Mouse (Mus musculus) testis, adult 2 months (tissue): ENCODE results near the gene Smco1. TPM values are rescaled to one million over a fixed set of nuclear protein-coding genes. Genes with fewer than 3 reads are reported as not detected.

Experiments
- H3K27ac ChIP-seq: fragments of 200-500 bp; 2 replicates; pipeline ENCODE4 v1.5.1; 2012; ENCODE audit warnings: low read depth, low read length; ENCODE audit not compliant: control insufficient read depth, insufficient read depth
- H3K27me3 ChIP-seq: fragments of 200-500 bp; 2 replicates; pipeline ENCODE4 v1.6.1; 2012; ENCODE audit warnings: mild to moderate bottlenecking, low read length, moderate library complexity; ENCODE audit not compliant: control insufficient read depth, insufficient read depth
- H3K36me3 ChIP-seq: fragments of 200-500 bp; 2 replicates; pipeline ENCODE4 v1.6.1; 2012; ENCODE audit warnings: mild to moderate bottlenecking, low read length; ENCODE audit not compliant: control insufficient read depth, insufficient read depth
- H3K4me1 ChIP-seq: fragments of 200-500 bp; 2 replicates; pipeline ENCODE4 v1.6.1; 2012; ENCODE audit warnings: low read length; ENCODE audit not compliant: control insufficient read depth, insufficient read depth
- H3K4me3 ChIP-seq: fragments of 200-500 bp; 2 replicates; pipeline ENCODE4 v1.5.1; 2012; ENCODE audit warnings: low read depth, mild to moderate bottlenecking, low read length, moderate library complexity, mixed read lengths; ENCODE audit not compliant: control insufficient read depth
- CTCF ChIP-seq: fragments of 200-500 bp; IDR thresholded peaks from 2 replicates; pipeline ENCODE4 v1.5.1; 2012; ENCODE audit warnings: low read depth, mild to moderate bottlenecking, inconsistent platforms, low read length, moderate library complexity; ENCODE audit not compliant: control insufficient read depth, insufficient read depth, insufficient replicate concordance
- POLR2A ChIP-seq: fragments of 200-500 bp; IDR thresholded peaks from 2 replicates; pipeline ENCODE4 v1.6.1; 2012; ENCODE audit warnings: low read depth, mild to moderate bottlenecking, inconsistent platforms, low read length, moderate library complexity; ENCODE audit not compliant: control insufficient read depth
- polyA plus RNA-seq: library from polyadenylated mRNA; depleted of rRNA; stranded (reverse); fragments of >200 nt; gene quantifications from 2 replicates; pipeline ENCODE4 v1.2.3, GENCODE M21; 2012; rRNA removed

Gene Smco1
- polyA plus RNA-seq, 1 experiment, result 0.21 TPM

- TF ChIP-seq CTCF, result no peak
- TF ChIP-seq POLR2A, result no peak
- H3K4me3 ChIP-seq, result no peak overlapping the region
- H3K27me3 ChIP-seq, result no peaks in the 10 kb centered on the region
- no peaks in the 10 kb centered on the region for H3K36me3 ChIP-seq
- H3K27ac ChIP-seq, result no peak overlapping the region
- peaks cover 5% of the 10 kb centered on the region for H3K4me1 ChIP-seq
Observed at GRCm38 (mm10) chr16:32312386-32312785, 41.1 kb downstream of the Smco1 start.

GRCm38 (mm10) chr16:32312859-32313258 lies 41.6 kb downstream of the Smco1 start:
- Histone ChIP-seq H3K4me3 (no peak overlapping the region), H3K36me3 (no peaks in the 10 kb centered on the region), H3K4me1 (peaks cover 5% of the 10 kb centered on the region), H3K27me3 (no peaks in the 10 kb centered on the region), H3K27ac (no peak overlapping the region)
- TF ChIP-seq POLR2A, result no peak
- TF ChIP-seq CTCF, result no peak

- no peak for TF ChIP-seq CTCF
- no peak for TF ChIP-seq POLR2A
- no peak overlapping the region for H3K27ac ChIP-seq
- H3K36me3 ChIP-seq, result no peaks in the 10 kb centered on the region
- no peaks in the 10 kb centered on the region for H3K27me3 ChIP-seq
- H3K4me3 ChIP-seq, result no peak overlapping the region
- H3K4me1 ChIP-seq, result peaks cover 2% of the 10 kb centered on the region; the same call in 1 of the 2 replicates
Observed at GRCm38 (mm10) chr16:32316601-32317000, 45.3 kb downstream of the Smco1 start.

GRCm38 (mm10) chr16:32323953-32324352 lies 52.7 kb downstream of the Smco1 start:
- Histone ChIP-seq H3K27ac (no peak overlapping the region), H3K27me3 (no peaks in the 10 kb centered on the region), H3K4me3 (peak overlapping the region; percentile 15; the same call in 1 of the 2 replicates), H3K4me1 (peaks cover 10% of the 10 kb centered on the region), H3K36me3 (no peaks in the 10 kb centered on the region)
- TF ChIP-seq CTCF (no peak), POLR2A (no peak)

Other genes starting within 250 kb of the Smco1 start
- gene Pak2, start 192.1 kb upstream of the Smco1 start, polyA plus RNA-seq, result 6.9 and 7.3 TPM in 2 replicates
- 7.6 and 8.5 TPM in 2 replicates for gene Pigx, start 171.7 kb upstream of the Smco1 start, polyA plus RNA-seq
- 33.5 and 33.9 TPM in 2 replicates for gene Cep19, start 171.7 kb upstream of the Smco1 start, polyA plus RNA-seq
- gene Nrros, start 105.9 kb upstream of the Smco1 start, polyA plus RNA-seq, result 4.1 and 4.5 TPM in 2 replicates
- 1.6 and 1.9 TPM in 2 replicates for gene Bex6, start 91.6 kb upstream of the Smco1 start, polyA plus RNA-seq
- gene Fbxo45, start 24.3 kb upstream of the Smco1 start, polyA plus RNA-seq, result 3.7 and 4.8 TPM in 2 replicates
- gene Wdr53, start 24.2 kb upstream of the Smco1 start, polyA plus RNA-seq, result 35.2 and 39.4 TPM in 2 replicates
- 16.9 and 17.9 TPM in 2 replicates for gene Rnf168, start 6.0 kb downstream of the Smco1 start, polyA plus RNA-seq
- 13.4 and 16.6 TPM in 2 replicates for gene Ubxn7, start 60.8 kb downstream of the Smco1 start, polyA plus RNA-seq
- 4.0 and 4.4 TPM in 2 replicates for gene Tm4sf19, start 129.0 kb downstream of the Smco1 start, polyA plus RNA-seq
- gene Tctex1d2, start 148.2 kb downstream of the Smco1 start, polyA plus RNA-seq, result 169 and 187 TPM in 2 replicates
- gene Pcyt1a, start 159.5 kb downstream of the Smco1 start, polyA plus RNA-seq, result 83.0 and 83.7 TPM in 2 replicates
- 0.49 and 0.87 TPM in 2 replicates for gene Slc51a, start 216.4 kb downstream of the Smco1 start, polyA plus RNA-seq
- 218 and 242 TPM in 2 replicates for gene Zdhhc19, start 224.8 kb downstream of the Smco1 start, polyA plus RNA-seq